Mouse (Mus musculus): ENCODE data around the gene Mtr. TPM values are rescaled to one million over a fixed set of nuclear protein-coding genes. Genes with fewer than 3 reads are reported as not detected.

Mtr gene
- polyA plus RNA-seq, 1 experiment from 2014 or later = 6.2 TPM

DNA sequence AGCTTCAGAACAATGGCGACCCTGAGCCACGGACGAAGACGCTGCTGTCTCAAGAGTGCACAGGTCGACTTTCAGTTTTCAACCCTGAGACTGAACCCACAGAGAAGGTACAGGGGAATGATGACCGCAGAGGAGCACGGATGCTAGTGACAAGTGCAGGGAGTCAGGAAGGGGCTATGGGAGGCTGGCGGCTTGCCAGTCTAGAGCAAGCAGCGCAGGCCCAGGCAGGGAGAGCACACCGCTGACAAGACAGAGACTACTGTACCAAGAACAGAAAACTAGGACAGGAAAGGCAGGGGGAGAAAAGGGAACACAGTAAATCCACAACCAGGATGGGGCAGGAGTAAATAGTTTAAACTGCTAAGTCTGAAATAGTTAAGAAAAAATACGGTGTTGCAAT, 69.1 kb downstream of the Mtr start:
- H3K4me1 ChIP-seq (ENCODE audit: control insufficient read depth, insufficient read depth, low read length) = no peaks in the 10 kb centered on the region
- H3K27me3 ChIP-seq (ENCODE audit: control insufficient read depth, insufficient read depth, low read length) = no peaks in the 10 kb centered on the region
- no peak overlapping the region for H3K27ac ChIP-seq (replicated peaks; ENCODE audit: low read depth, low read length)
- DNase-seq = no peak
- H3K36me3 ChIP-seq (ENCODE audit: control insufficient read depth, insufficient read depth, low read length) = peaks cover 28% of the 10 kb centered on the region
- WGBS = 87% methylated on average over 11 of the region's 11 CpGs
- no peak overlapping the region for H3K9ac ChIP-seq (replicated peaks; ENCODE audit: low read length)
- no peak for ATAC-seq (ENCODE audit: low FRiP score, low TSS enrichment)
- no peak overlapping the region for H3K4me2 ChIP-seq (ENCODE audit: low read length)
- H3K9me3 ChIP-seq (ENCODE audit: control insufficient read depth, low read length) = no peaks in the 10 kb centered on the region
- H3K4me3 ChIP-seq (replicated peaks; ENCODE audit: low read depth, low read length) = no peak overlapping the region

DNA sequence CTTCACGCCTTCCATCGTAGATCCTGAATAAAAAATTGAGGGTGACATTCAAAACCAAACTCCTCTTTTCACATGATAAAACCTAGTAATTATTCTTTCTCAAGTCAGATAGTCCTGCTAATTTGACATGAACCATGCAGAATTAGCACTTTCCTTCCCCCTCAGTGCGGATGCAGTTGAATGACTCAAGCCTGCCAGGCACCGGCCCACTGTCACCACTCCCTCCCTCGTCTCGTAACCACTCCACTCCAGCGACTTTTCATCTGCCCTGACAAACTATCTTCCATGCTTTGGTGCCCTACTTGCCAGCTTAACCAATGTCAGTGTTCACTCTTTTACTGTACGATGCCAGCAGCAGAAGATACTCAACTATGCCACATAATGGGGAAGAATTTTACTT, 78.4 kb downstream of the Mtr start:
- Histone ChIP-seq H3K9ac (replicated peaks; ENCODE audit: low read length) (no peak overlapping the region), H3K27me3 (ENCODE audit: control insufficient read depth, insufficient read depth, low read length) (no peaks in the 10 kb centered on the region), H3K9me3 (ENCODE audit: control insufficient read depth, low read length) (no peaks in the 10 kb centered on the region), H3K27ac (replicated peaks; ENCODE audit: low read depth, low read length) (no peak overlapping the region), H3K4me1 (ENCODE audit: control insufficient read depth, insufficient read depth, low read length) (no peaks in the 10 kb centered on the region), H3K4me3 (replicated peaks; ENCODE audit: low read depth, low read length) (no peak overlapping the region), H3K4me2 (ENCODE audit: low read length) (no peak overlapping the region), H3K36me3 (ENCODE audit: control insufficient read depth, insufficient read depth, low read length) (no peaks in the 10 kb centered on the region)
- DNase-seq (no peak), ATAC-seq (ENCODE audit: low FRiP score, low TSS enrichment) (no peak)
- 57% methylated on average over 8 of the region's 8 CpGs for WGBS

DNA sequence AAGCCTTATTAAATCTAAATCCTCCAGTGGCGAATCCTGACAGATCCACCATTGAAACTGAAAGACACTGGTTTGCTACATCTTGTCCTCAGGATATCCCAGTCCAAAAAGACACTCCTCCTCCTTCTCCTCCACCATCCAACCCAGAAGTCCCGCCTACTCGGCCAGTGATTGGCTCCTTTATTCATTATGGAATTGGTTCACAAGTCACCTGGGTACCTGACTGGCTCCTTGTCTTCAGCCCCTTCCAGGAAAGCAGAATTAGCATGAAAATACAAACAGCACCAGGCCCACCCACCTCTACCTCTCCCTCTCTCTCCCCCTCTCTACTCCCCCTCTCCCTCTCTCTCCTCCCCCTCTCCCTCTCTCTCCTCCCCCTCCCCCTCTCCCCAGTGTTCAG, 81.2 kb downstream of the Mtr start:
- Histone ChIP-seq H3K4me1 (ENCODE audit: control insufficient read depth, insufficient read depth, low read length) (no peaks in the 10 kb centered on the region), H3K4me3 (replicated peaks; ENCODE audit: low read depth, low read length) (no peak overlapping the region), H3K9ac (replicated peaks; ENCODE audit: low read length) (no peak overlapping the region), H3K36me3 (ENCODE audit: control insufficient read depth, insufficient read depth, low read length) (no peaks in the 10 kb centered on the region), H3K27me3 (ENCODE audit: control insufficient read depth, insufficient read depth, low read length) (no peaks in the 10 kb centered on the region), H3K9me3 (ENCODE audit: control insufficient read depth, low read length) (no peaks in the 10 kb centered on the region), H3K27ac (replicated peaks; ENCODE audit: low read depth, low read length) (no peak overlapping the region), H3K4me2 (ENCODE audit: low read length) (no peak overlapping the region)
- no peak for DNase-seq
- 31% methylated on average over 3 of the region's 3 CpGs for WGBS
- no peak for ATAC-seq (ENCODE audit: low FRiP score, low TSS enrichment)

DNA sequence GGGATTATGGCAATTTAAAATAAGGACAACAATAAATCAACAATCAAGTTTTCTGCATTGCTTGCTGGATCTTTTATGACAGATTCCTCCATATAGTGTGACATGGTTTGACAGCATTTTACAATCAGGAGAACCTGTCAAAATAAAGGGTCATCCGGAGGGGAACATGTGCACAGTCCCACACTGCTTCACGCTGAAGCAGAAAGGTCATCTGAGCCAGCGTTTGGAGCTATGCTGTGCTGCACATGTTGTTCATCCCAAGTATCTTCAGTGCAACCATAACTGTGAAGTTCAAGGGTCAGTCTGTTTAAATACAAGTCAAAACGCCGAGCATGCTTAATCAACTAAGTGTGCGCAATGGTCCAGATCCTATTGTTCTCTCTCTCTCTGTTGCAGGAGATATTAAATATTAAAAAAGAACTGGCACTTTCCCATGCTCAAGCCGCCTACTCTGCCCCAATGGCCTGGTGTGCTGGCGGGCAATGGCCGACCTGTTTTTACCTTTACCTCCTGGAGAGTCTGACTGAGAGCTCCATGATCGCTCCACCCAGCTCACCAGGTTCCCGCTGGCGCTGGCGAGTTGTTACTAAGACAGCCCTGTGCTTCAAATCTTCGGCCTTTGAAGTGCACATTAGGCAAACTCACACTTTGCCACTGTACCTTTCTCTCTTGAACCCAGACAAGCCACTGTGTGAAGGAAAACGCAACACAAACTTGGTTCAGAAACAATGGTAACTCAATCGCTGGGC, 81.8 kb downstream of the Mtr start:
- H3K9ac ChIP-seq (replicated peaks; ENCODE audit: low read length) = no peak overlapping the region
- no peak overlapping the region for H3K4me3 ChIP-seq (replicated peaks; ENCODE audit: low read depth, low read length)
- H3K4me2 ChIP-seq (ENCODE audit: low read length) = 0 out of 2 replicates have a peak overlapping the region, but pooled peaks have one; percentile 9
- H3K9me3 ChIP-seq (ENCODE audit: control insufficient read depth, low read length) = no peaks in the 10 kb centered on the region
- 43% methylated on average over 16 of the region's 16 CpGs for WGBS
- no peaks in the 10 kb centered on the region for H3K36me3 ChIP-seq (ENCODE audit: control insufficient read depth, insufficient read depth, low read length)
- DNase-seq (no peak), ATAC-seq (ENCODE audit: low FRiP score, low TSS enrichment) (no peak)
- no peaks in the 10 kb centered on the region for H3K4me1 ChIP-seq (ENCODE audit: control insufficient read depth, insufficient read depth, low read length)
- H3K27me3 ChIP-seq (ENCODE audit: control insufficient read depth, insufficient read depth, low read length) = no peaks in the 10 kb centered on the region
- H3K27ac ChIP-seq (replicated peaks; ENCODE audit: low read depth, low read length) = no peak overlapping the region

DNA sequence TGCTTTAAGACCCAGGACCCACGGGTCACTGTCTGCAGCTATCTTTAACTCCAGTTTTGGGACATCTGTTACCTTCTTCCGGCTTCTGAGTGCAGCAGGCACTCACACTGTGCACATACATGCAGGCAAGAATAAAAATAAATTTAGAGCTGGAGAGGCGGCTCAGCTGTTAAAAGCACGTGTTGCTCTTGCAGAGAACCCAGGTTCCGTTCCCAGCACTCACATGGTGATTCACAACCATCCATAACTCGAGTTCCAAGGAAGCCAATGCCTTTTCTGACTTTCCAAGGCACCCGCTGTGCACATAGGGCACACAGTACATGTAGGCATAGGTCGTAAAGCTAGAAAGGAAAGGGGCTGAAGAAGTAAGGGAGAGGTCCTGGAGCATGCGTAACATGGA, 90.6 kb downstream of the Mtr start:
- H3K4me1 ChIP-seq (ENCODE audit: control insufficient read depth, insufficient read depth, low read length) = 0 out of 2 replicates have a peak, but pooled peaks cover 7% of the 10 kb centered on the region
- DNase-seq (no peak), ATAC-seq (ENCODE audit: low FRiP score, low TSS enrichment) (no peak)
- H3K27ac ChIP-seq (replicated peaks; ENCODE audit: low read depth, low read length) = no peak overlapping the region
- H3K9ac ChIP-seq (replicated peaks; ENCODE audit: low read length) = no peak overlapping the region
- H3K9me3 ChIP-seq (ENCODE audit: control insufficient read depth, low read length) = no peaks in the 10 kb centered on the region
- 88% methylated on average over 9 of the region's 9 CpGs for WGBS
- no peak overlapping the region for H3K4me3 ChIP-seq (replicated peaks; ENCODE audit: low read depth, low read length)
- H3K27me3 ChIP-seq (ENCODE audit: control insufficient read depth, insufficient read depth, low read length) = no peaks in the 10 kb centered on the region
- H3K4me2 ChIP-seq (ENCODE audit: low read length) = no peak overlapping the region
- no peaks in the 10 kb centered on the region for H3K36me3 ChIP-seq (ENCODE audit: control insufficient read depth, insufficient read depth, low read length)

DNA sequence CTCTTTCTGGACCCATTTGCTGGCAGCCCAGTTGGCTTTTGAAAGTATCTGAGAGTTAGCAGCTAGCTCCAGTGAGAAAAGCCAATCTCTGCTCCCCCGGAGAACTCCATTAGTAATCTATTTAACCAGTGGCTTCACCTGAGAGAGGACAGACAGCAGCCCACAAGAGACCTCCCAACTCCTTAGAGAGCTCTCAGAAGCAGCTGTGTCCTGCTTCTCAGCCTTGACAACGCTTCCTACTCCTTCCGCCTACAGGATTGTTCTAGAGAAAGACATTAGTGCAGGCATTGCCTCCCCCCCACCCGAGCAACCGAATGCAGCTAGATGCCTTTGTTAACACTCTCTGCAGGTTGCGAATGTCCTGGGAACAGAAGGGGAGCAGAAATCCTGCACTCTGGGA, 91.5 kb downstream of the Mtr start:
- WGBS = 17% methylated on average over 6 of the region's 6 CpGs
- H3K4me3 ChIP-seq (replicated peaks; ENCODE audit: low read depth, low read length) = no peak overlapping the region
- no peak overlapping the region for H3K9ac ChIP-seq (replicated peaks; ENCODE audit: low read length)
- H3K4me1 ChIP-seq (ENCODE audit: control insufficient read depth, insufficient read depth, low read length) = 0 out of 2 replicates have a peak, but pooled peaks cover 7% of the 10 kb centered on the region
- no peak overlapping the region for H3K27ac ChIP-seq (replicated peaks; ENCODE audit: low read depth, low read length)
- no peak overlapping the region for H3K4me2 ChIP-seq (ENCODE audit: low read length)
- no peaks in the 10 kb centered on the region for H3K36me3 ChIP-seq (ENCODE audit: control insufficient read depth, insufficient read depth, low read length)
- H3K9me3 ChIP-seq (ENCODE audit: control insufficient read depth, low read length) = no peaks in the 10 kb centered on the region
- no peaks in the 10 kb centered on the region for H3K27me3 ChIP-seq (ENCODE audit: control insufficient read depth, insufficient read depth, low read length)
- ATAC-seq (ENCODE audit: low FRiP score, low TSS enrichment) (no peak), DNase-seq (peak; percentile 28)

DNA sequence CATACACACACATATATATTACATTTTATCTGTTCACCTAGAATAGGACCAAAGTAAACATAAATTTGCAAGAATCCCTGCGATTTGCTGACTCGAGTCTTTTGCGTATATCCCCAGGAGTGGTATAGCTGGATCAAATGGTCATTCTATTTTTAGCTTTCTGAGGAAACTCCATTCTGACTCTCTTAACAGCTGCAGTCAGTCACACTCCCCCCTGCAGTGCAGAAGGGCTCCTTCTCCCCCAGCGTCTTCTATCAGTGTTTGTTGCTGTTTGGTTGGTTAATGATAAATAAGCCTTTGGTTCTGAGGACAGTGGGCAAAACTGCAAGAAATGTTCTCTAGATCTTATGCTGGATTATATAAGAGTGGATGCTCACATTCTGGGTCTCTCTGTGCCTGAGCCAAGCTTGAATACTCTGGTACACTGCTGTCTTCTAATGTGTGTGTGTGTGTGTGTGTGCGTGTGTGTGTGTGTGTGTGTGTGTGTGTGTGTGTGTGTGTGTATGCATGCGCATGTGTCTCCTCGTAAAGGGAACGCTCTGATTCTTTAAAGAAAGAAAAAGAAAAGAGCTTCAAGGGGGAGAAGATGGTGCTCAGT, 92.4 kb downstream of the Mtr start:
- 75% methylated on average over 8 of the region's 8 CpGs for WGBS
- no peak for ATAC-seq (ENCODE audit: low FRiP score, low TSS enrichment)
- no peak overlapping the region for H3K9ac ChIP-seq (replicated peaks; ENCODE audit: low read length)
- no peaks in the 10 kb centered on the region for H3K9me3 ChIP-seq (ENCODE audit: control insufficient read depth, low read length)
- H3K4me2 ChIP-seq (ENCODE audit: low read length) = no peak overlapping the region
- H3K4me3 ChIP-seq (replicated peaks; ENCODE audit: low read depth, low read length) = no peak overlapping the region
- DNase-seq = peak; percentile 18
- H3K27ac ChIP-seq (replicated peaks; ENCODE audit: low read depth, low read length) = no peak overlapping the region
- no peaks in the 10 kb centered on the region for H3K27me3 ChIP-seq (ENCODE audit: control insufficient read depth, insufficient read depth, low read length)
- no peaks in the 10 kb centered on the region for H3K36me3 ChIP-seq (ENCODE audit: control insufficient read depth, insufficient read depth, low read length)
- H3K4me1 ChIP-seq (ENCODE audit: control insufficient read depth, insufficient read depth, low read length) = 0 out of 2 replicates have a peak, but pooled peaks cover 7% of the 10 kb centered on the region

DNA sequence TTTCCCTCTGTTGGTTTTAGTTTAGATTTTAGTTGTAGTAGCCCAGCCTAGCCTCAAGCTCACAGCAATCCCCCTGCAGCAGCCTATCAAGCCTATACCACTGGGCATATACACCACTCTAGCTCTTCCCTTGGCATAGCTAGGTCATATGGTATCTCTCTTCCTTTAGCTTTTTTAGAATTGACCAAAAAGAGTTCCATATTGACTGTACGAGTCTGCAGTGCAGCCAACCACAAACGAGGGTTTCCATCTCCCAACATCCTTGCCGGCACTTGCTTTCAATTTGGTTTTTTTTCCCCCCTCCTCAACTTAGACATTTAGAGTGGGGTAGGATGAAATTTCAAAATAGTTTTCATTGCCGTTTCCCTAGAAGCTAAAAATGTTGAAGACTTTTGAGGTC, 95.5 kb downstream of the Mtr start:
- no peak for ATAC-seq (ENCODE audit: low FRiP score, low TSS enrichment)
- H3K4me2 ChIP-seq (ENCODE audit: low read length) = no peak overlapping the region
- H3K27me3 ChIP-seq (ENCODE audit: control insufficient read depth, insufficient read depth, low read length) = no peaks in the 10 kb centered on the region
- DNase-seq = no peak
- peaks cover 7% of the 10 kb centered on the region; the same call in 1 of the 2 replicates for H3K4me1 ChIP-seq (ENCODE audit: control insufficient read depth, insufficient read depth, low read length)
- H3K9ac ChIP-seq (replicated peaks; ENCODE audit: low read length) = no peak overlapping the region
- no peak overlapping the region for H3K4me3 ChIP-seq (replicated peaks; ENCODE audit: low read depth, low read length)
- H3K27ac ChIP-seq (replicated peaks; ENCODE audit: low read depth, low read length) = no peak overlapping the region
- WGBS = 93% methylated on average over 4 of the region's 4 CpGs
- H3K36me3 ChIP-seq (ENCODE audit: control insufficient read depth, insufficient read depth, low read length) = no peaks in the 10 kb centered on the region
- no peaks in the 10 kb centered on the region for H3K9me3 ChIP-seq (ENCODE audit: control insufficient read depth, low read length)

DNA sequence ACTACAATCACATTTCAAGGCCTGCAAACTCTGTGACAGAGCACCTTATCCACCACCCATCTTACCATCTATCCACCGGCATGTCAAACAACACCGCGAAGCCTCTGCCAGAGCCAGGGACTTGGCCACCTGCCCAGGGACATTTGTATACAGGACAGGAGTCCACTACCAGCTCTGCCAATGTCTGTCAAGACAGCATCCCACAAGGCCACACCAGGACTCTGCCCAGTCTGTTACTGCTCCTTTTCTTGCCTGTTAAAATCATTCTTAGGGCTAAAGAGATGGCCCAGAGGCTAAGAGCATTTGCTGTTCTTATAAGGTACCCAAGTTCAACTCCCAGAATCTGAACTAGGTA, 97.8 kb downstream of the Mtr start:
- no peaks in the 10 kb centered on the region; the same call in 1 of the 2 replicates for H3K4me1 ChIP-seq (ENCODE audit: control insufficient read depth, insufficient read depth, low read length)
- DNase-seq = peak; percentile 26
- WGBS = 79% methylated on average over 3 of the region's 3 CpGs
- no peak for ATAC-seq (ENCODE audit: low FRiP score, low TSS enrichment)
- no peak overlapping the region for H3K4me2 ChIP-seq (ENCODE audit: low read length)
- H3K27me3 ChIP-seq (ENCODE audit: control insufficient read depth, insufficient read depth, low read length) = no peaks in the 10 kb centered on the region
- H3K27ac ChIP-seq (replicated peaks; ENCODE audit: low read depth, low read length) = no peak overlapping the region
- H3K9me3 ChIP-seq (ENCODE audit: control insufficient read depth, low read length) = no peaks in the 10 kb centered on the region
- no peaks in the 10 kb centered on the region for H3K36me3 ChIP-seq (ENCODE audit: control insufficient read depth, insufficient read depth, low read length)
- no peak overlapping the region for H3K4me3 ChIP-seq (replicated peaks; ENCODE audit: low read depth, low read length)
- no peak overlapping the region for H3K9ac ChIP-seq (replicated peaks; ENCODE audit: low read length)
